Mouse (Mus musculus) liver, embryonic 14.5 days (tissue): ENCODE data around the gene Lgals7. TPM values are rescaled to one million over a fixed set of nuclear protein-coding genes. Genes with fewer than 3 reads are reported as not detected.

Experiments
- ATAC-seq: fragments of 200-750 bp; cut with Nextera tagmentation; 2 replicates; pipeline ENCODE4 v1.8.0; 2017; ENCODE audit warnings: moderate number of reproducible peaks, mild to moderate bottlenecking, moderate library complexity; ENCODE audit not compliant: insufficient read depth
- DNase-seq, 3 experiments: peaks; one replicate each; pipeline ENCODE4 v3.0.0-alpha.2; 2012 to 2013; ENCODE audit warnings: low read depth in 3 of 3, low spot score in 3 of 3
- H3K27ac ChIP-seq: fragments of 300-500 bp; sonication (generic); 2 replicates; pipeline ENCODE4 v1.5.1; 2014; ENCODE audit warnings: moderate library complexity, mild to moderate bottlenecking, control low read depth, inconsistent platforms
- H3K27me3 ChIP-seq: fragments of 300-500 bp; sonication (generic); 2 replicates; pipeline ENCODE4 v1.6.1; 2014; ENCODE audit warnings: mild to moderate bottlenecking, low read length, moderate library complexity; ENCODE audit not compliant: control insufficient read depth, insufficient read depth
- H3K36me3 ChIP-seq: fragments of 300-500 bp; sonication (generic); replicated peaks from 2 replicates; pipeline ENCODE4 v1.6.1; 2014; ENCODE audit warnings: low read depth; ENCODE audit not compliant: control insufficient read depth, insufficient read depth
- H3K4me1 ChIP-seq, 2 experiments: fragments of 200-500 bp in 1 of 2; fragments of 300-500 bp in 1 of 2; sonication (generic) in 1 of 2; replicated peaks; 2 replicates each; pipeline ENCODE4 v1.6.1; 2012 to 2014; ENCODE audit warnings: antibody characterized with exemption in 1 of 2, inconsistent platforms in 1 of 2, low read length in 1 of 2; ENCODE audit not compliant: control insufficient read depth in 2 of 2, insufficient read depth in 2 of 2
- H3K4me2 ChIP-seq: fragments of 300-500 bp; sonication (generic); 2 replicates; pipeline ENCODE4 v1.6.1; 2014; ENCODE audit warnings: low read depth, mild to moderate bottlenecking, control low read depth, moderate library complexity
- H3K4me3 ChIP-seq, 2 experiments: fragments of 200-500 bp in 1 of 2; fragments of 300-500 bp in 1 of 2; sonication (generic) in 1 of 2; 2 replicates each; pipeline ENCODE4 v1.5.1; 2012 to 2014; ENCODE audit warnings: low read depth in 2 of 2, low read length in 2 of 2, mild to moderate bottlenecking in 2 of 2, control low read depth in 1 of 2, inconsistent platforms in 1 of 2, moderate library complexity in 1 of 2; ENCODE audit not compliant: insufficient read depth in 1 of 2
- H3K9ac ChIP-seq: fragments of 300-500 bp; sonication (generic); replicated peaks from 2 replicates; pipeline ENCODE4 v1.6.1; 2014; ENCODE audit warnings: mild to moderate bottlenecking, control low read depth, moderate library complexity
- H3K9me3 ChIP-seq: fragments of 300-500 bp; sonication (generic); 2 replicates; pipeline ENCODE4 v1.6.1; 2016; ENCODE audit warnings: low read length, mixed read lengths; ENCODE audit not compliant: control insufficient read depth
- CTCF ChIP-seq: IDR thresholded peaks from 2 replicates; pipeline ENCODE4 v1.5.1; 2016; ENCODE audit warnings: antibody characterized with exemption, low read depth, control low read depth
- EP300 ChIP-seq: IDR thresholded peaks from 2 replicates; pipeline ENCODE4 v1.6.1; 2016; ENCODE audit warnings: antibody characterized with exemption, low read depth
- WGBS: fragments of 180-500 bp; shearing (Covaris S2); extraction: QIAGEN DNeasy Blood & Tissue Kit; methylation state at CpG from one replicate; pipeline ENCODE4 v1.1.7; 2014; ENCODE audit not compliant: insufficient replicate concordance; 5-methylcytosine and 5-hydroxymethylcytosine counted together
- polyA plus RNA-seq, 2 experiments: library from polyadenylated mRNA; depleted of rRNA in 1 of 2; stranded (reverse) in 1 of 2; unstranded in 1 of 2; fragments of >200 nt; fragmentation: Nextera tagmentation in 1 of 2; extraction: Ambion mirVana in 1 of 2; gene quantifications; 2 replicates each; pipeline versions ENCODE4 v1.2.1 to v1.2.3; 2012 to 2014

Gene Lgals7
- polyA plus RNA-seq, 2 experiments, result 0.42 TPM; not detected in 1

DNA sequence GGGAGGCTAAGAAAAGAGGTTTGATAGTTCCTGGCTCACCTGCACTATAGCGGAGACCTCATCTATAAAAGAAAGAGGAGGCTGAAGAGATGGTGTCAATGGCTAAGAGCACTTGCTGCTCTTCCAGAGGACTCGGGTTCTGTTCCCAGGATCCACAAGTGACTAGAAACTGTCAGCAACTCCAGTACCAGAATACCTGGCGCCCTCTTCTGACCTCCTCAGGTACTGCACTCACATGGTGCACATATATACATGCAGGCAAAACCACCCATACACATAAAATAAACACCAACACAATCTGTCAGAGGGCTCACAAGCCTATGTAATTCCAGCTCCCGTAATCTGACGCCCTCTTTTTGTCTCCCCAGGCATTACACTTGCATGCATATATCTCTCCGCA lies 2.8 kb upstream of the Lgals7 start:
- ATAC-seq (no peak), DNase-seq (no peak)
- H3K4me3 ChIP-seq, result no peak overlapping the region
- TF ChIP-seq CTCF (peak; percentile 56), EP300 (no peak)
- WGBS, result 82% methylated on average over 6 of the region's 6 CpGs
- no peaks in the 10 kb centered on the region; the same call in 1 of the 2 replicates for H3K9me3 ChIP-seq
- H3K27me3 ChIP-seq, result no peaks in the 10 kb centered on the region
- H3K9ac ChIP-seq, result no peak overlapping the region
- H3K27ac ChIP-seq, result no peak overlapping the region
- no peaks in the 10 kb centered on the region for H3K36me3 ChIP-seq
- no peak overlapping the region for H3K4me2 ChIP-seq
- H3K4me1 ChIP-seq, result peaks cover 0 to 8% of the 10 kb centered on the region in 2 experiments; a peak in 2 of 4 replicates

DNA sequence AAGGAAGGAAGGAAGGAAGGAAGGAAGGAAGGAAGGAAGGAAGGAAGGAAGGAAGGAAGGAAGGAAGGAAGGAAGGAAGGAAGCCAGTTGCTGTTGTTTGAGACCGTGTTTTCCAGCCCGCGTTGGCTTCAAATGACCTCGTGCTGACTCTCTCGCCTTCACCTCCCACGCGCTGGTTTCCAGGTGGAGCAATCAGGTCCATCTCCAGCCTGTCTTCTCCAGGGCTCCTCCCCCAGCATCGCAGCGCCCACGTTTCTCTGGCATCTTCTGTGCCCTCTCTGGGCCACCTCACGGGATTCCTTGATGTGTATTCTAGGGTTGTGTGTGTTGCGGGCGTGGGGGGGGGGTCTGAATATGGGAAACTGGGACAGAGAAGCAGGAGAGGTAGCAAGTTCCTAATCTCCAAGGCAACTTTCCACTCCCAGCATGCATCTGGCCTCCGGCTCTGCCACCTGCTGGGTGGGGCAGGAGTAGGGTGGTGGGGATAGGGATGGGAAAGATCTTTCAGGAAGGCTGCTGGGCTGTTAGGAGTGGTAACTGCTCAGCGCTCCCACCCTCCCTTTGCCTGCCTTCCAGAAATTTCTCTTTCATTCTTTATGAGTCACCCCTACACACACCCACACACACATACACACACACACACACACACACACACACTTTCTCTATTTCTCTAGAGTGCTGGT lies 695 bp upstream of the Lgals7 start:
- Histone ChIP-seq H3K9me3 (no peaks in the 10 kb centered on the region; the same call in 1 of the 2 replicates), H3K36me3 (no peaks in the 10 kb centered on the region), H3K27me3 (no peaks in the 10 kb centered on the region), H3K27ac (no peak overlapping the region), H3K4me3 (no peak overlapping the region), H3K9ac (no peak overlapping the region), H3K4me2 (no peak overlapping the region), H3K4me1 (peaks cover 0 to 12% of the 10 kb centered on the region in 2 experiments; a peak in 3 of 4 replicates)
- WGBS, result 74% methylated on average over 15 of the region's 15 CpGs
- TF ChIP-seq CTCF (no peak), EP300 (no peak)
- no peak for DNase-seq
- no peak for ATAC-seq

DNA sequence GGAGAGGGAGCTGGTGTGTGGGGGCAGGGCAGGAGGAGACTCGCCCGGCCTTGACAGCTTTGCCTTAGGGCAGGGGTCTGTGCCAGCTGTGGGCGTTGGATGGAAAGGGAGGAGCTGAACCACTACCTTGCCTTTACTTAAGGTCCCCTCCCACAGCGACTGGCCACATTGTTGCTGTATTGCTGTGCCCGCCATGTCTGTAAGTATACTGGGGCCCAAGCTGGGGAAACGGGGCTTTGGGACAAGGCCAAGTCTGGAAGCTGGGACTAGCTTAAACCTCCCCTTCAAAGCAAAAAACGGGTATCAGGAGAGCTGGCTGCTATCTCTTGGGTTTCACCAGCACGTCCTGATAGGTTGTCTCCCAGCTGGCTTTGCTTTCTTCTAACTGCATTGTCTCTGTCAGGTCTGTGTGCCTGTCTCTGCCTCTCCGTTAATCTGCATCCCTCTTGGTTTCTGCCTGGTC lies 666 bp downstream of the Lgals7 start:
- H3K9ac ChIP-seq, result no peak overlapping the region
- no peak overlapping the region for H3K4me2 ChIP-seq
- peaks cover 0 to 12% of the 10 kb centered on the region in 2 experiments; a peak in 3 of 4 replicates for H3K4me1 ChIP-seq
- WGBS, result 39% methylated on average over 9 of the region's 9 CpGs
- H3K9me3 ChIP-seq, result no peaks in the 10 kb centered on the region; the same call in 1 of the 2 replicates
- H3K4me3 ChIP-seq, result no peak overlapping the region
- DNase-seq (no peak), ATAC-seq (no peak)
- no peaks in the 10 kb centered on the region for H3K36me3 ChIP-seq
- no peak for TF ChIP-seq CTCF
- TF ChIP-seq EP300, result no peak
- no peaks in the 10 kb centered on the region for H3K27me3 ChIP-seq
- no peak overlapping the region for H3K27ac ChIP-seq

DNA sequence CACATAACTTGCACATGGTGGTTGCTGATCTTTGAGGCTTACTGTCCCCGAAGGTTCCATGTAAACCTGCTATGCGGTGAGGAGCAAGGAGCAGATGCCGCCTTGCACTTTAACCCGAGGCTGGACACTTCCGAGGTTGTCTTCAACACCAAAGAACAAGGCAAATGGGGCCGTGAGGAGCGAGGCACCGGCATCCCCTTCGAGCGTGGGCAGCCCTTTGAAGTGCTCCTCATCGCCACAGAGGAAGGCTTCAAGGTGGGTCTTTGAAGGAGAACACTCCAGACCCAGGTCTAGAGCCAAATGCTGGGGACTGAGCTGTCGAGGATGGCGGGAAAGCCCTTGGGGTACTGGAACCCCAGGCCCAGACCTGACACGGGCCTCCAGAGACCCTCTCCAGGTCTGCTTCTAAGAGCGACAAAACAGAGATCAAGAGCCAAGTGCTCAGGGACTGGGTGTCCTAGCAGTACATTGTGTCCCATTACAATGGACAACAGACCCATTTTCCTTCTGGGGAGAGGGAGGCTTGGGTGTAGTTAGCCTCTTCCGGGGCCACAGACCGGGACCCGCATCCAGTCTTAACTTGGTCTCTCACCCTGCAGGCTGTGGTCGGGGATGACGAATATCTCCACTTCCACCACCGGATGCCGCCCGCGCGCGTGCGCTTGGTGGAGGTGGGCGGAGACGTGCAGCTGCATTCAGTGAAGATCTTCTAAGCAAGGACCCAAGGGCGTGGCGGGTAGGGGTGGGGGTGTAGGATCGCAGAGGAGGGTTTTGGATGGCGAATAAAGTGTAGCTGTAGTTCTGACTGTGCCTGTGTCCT lies 2.0 kb downstream of the Lgals7 start:
- H3K4me2 ChIP-seq, result peak overlapping the region; percentile 68
- WGBS, result 29% methylated on average over 33 of the region's 33 CpGs
- peak; percentile 60 to 68 (median 67) for DNase-seq
- H3K27ac ChIP-seq, result no peak overlapping the region
- TF ChIP-seq EP300 (no peak), CTCF (peak; percentile 51)
- H3K9ac ChIP-seq, result no peak overlapping the region; the same call in 1 of the 2 replicates
- no peaks in the 10 kb centered on the region for H3K36me3 ChIP-seq
- peaks cover 0 to 12% of the 10 kb centered on the region in 2 experiments; a peak in 3 of 4 replicates for H3K4me1 ChIP-seq
- ATAC-seq, result peak; percentile 75
- no peaks in the 10 kb centered on the region; the same call in 1 of the 2 replicates for H3K9me3 ChIP-seq
- H3K27me3 ChIP-seq, result no peaks in the 10 kb centered on the region
- H3K4me3 ChIP-seq, result peak overlapping the region; percentile 22 to 23
